Mouse (Mus musculus) midbrain, embryonic 16.5 days (tissue): ENCODE data around the gene Syt8. TPM values are rescaled to one million over a fixed set of nuclear protein-coding genes. Genes with fewer than 3 reads are reported as not detected.

ENCODE experiments used
- ATAC-seq: fragments of 200-750 bp; cut with Nextera tagmentation; 2 replicates; pipeline ENCODE4 v1.8.0; 2017; ENCODE audit warnings: moderate TSS enrichment
- H3K27ac ChIP-seq: fragments of 300-500 bp; sonication (generic); 2 replicates; pipeline ENCODE4 v1.5.1; 2014; ENCODE audit warnings: mild to moderate bottlenecking, low read length, mixed read lengths
- H3K27me3 ChIP-seq: fragments of 300-500 bp; sonication (generic); 2 replicates; pipeline ENCODE4 v1.6.1; 2014; ENCODE audit warnings: low read depth, low read length, mixed read lengths; ENCODE audit not compliant: control insufficient read depth, insufficient read depth
- H3K36me3 ChIP-seq: fragments of 300-500 bp; sonication (generic); 2 replicates; pipeline ENCODE4 v1.6.1; 2014; ENCODE audit warnings: mild to moderate bottlenecking, low read length, moderate library complexity, mixed read lengths; ENCODE audit not compliant: control insufficient read depth, insufficient read depth
- H3K4me1 ChIP-seq: fragments of 300-500 bp; sonication (generic); 2 replicates; pipeline ENCODE4 v1.6.1; 2014; ENCODE audit warnings: mild to moderate bottlenecking, low read length, mixed read lengths; ENCODE audit not compliant: control insufficient read depth, insufficient read depth
- H3K4me2 ChIP-seq: fragments of 300-500 bp; sonication (generic); 2 replicates; pipeline ENCODE4 v1.6.1; 2014; ENCODE audit warnings: mild to moderate bottlenecking, low read length, mixed read lengths
- H3K4me3 ChIP-seq: fragments of 300-500 bp; sonication (generic); 2 replicates; pipeline ENCODE4 v1.5.1; 2014; ENCODE audit warnings: low read depth, mild to moderate bottlenecking, low read length, moderate library complexity, mixed read lengths
- H3K9ac ChIP-seq: fragments of 300-500 bp; sonication (generic); 2 replicates; pipeline ENCODE4 v1.6.1; 2014; ENCODE audit warnings: low read depth, low read length, mixed read lengths
- H3K9me3 ChIP-seq: fragments of 300-500 bp; sonication (generic); replicated peaks from 2 replicates; pipeline ENCODE4 v1.6.1; 2014; ENCODE audit warnings: mild to moderate bottlenecking, low read length, mixed read lengths; ENCODE audit not compliant: control insufficient read depth, poor library complexity, severe bottlenecking
- WGBS: fragments of 180-500 bp; shearing (Covaris S2); extraction: QIAGEN DNeasy Blood & Tissue Kit; methylation state at CpG from one replicate; pipeline ENCODE4 v1.1.7; 2014; 5-methylcytosine and 5-hydroxymethylcytosine counted together
- polyA plus RNA-seq: library from polyadenylated mRNA; unstranded; fragments of >200 nt; fragmentation: Nextera tagmentation; extraction: Ambion mirVana; gene quantifications from 2 replicates; pipeline ENCODE4 v1.2.1, GENCODE M21; 2015

Syt8 gene
- polyA plus RNA-seq, 1 experiment from 2014 or later, result not detected

GRCm38 (mm10) chr7:142481186-142481567 lies 46.5 kb downstream of the Syt8 start:
- Histone ChIP-seq H3K27me3 (no peaks in the 10 kb centered on the region), H3K4me2 (peak overlapping the region; percentile 67), H3K36me3 (no peaks in the 10 kb centered on the region), H3K9me3 (no peaks in the 10 kb centered on the region), H3K4me1 (peaks cover 14% of the 10 kb centered on the region), H3K9ac (peak overlapping the region; percentile 73; the same call in 1 of the 2 replicates), H3K27ac (no peak overlapping the region), H3K4me3 (no peak overlapping the region)
- 10% methylated on average over 5 of the region's 5 CpGs for WGBS
- no peak for ATAC-seq

- Histone ChIP-seq H3K27me3 (no peaks in the 10 kb centered on the region), H3K4me1 (peaks cover 14% of the 10 kb centered on the region), H3K36me3 (no peaks in the 10 kb centered on the region), H3K9ac (peak overlapping the region; percentile 73), H3K4me3 (peak overlapping the region; percentile 30), H3K4me2 (peak overlapping the region; percentile 67), H3K9me3 (no peaks in the 10 kb centered on the region), H3K27ac (peak overlapping the region; percentile 58)
- under 1% methylated on average over 22 of the region's 22 CpGs for WGBS
- ATAC-seq, result peak; percentile 61; the same call in 1 of the 2 replicates
These were observed 47.1 kb downstream of the Syt8 start for GRCm38 (mm10) chr7:142481568-142482255.

- peak; percentile 61 for ATAC-seq
- no peaks in the 10 kb centered on the region for H3K9me3 ChIP-seq
- peak overlapping the region; percentile 15 for H3K27ac ChIP-seq
- no peaks in the 10 kb centered on the region for H3K27me3 ChIP-seq
- no peak overlapping the region for H3K4me3 ChIP-seq
- H3K9ac ChIP-seq, result 0 out of 2 replicates have a peak overlapping the region, but pooled peaks have one; percentile 73
- H3K36me3 ChIP-seq, result no peaks in the 10 kb centered on the region
- H3K4me1 ChIP-seq, result peaks cover 14% of the 10 kb centered on the region
- WGBS, result 22% methylated on average over 6 of the region's 6 CpGs
- peak overlapping the region; percentile 67; the same call in 1 of the 2 replicates for H3K4me2 ChIP-seq
These were observed 47.6 kb downstream of the Syt8 start for GRCm38 (mm10) chr7:142482256-142482609.

- H3K4me1 ChIP-seq, result peaks cover 17% of the 10 kb centered on the region
- no peak for ATAC-seq
- H3K9ac ChIP-seq, result no peak overlapping the region
- peak overlapping the region; percentile 19; the same call in 1 of the 2 replicates for H3K27ac ChIP-seq
- H3K36me3 ChIP-seq, result no peaks in the 10 kb centered on the region
- H3K4me3 ChIP-seq, result no peak overlapping the region
- H3K9me3 ChIP-seq, result no peaks in the 10 kb centered on the region
- H3K4me2 ChIP-seq, result no peak overlapping the region
- H3K27me3 ChIP-seq, result no peaks in the 10 kb centered on the region
- WGBS, result 51% methylated on average over 11 of the region's 11 CpGs
These were observed 48.5 kb downstream of the Syt8 start for GRCm38 (mm10) chr7:142483136-142483535.

GRCm38 (mm10) chr7:142484780-142485179 lies 50.1 kb downstream of the Syt8 start:
- H3K4me1 ChIP-seq, result peaks cover 17% of the 10 kb centered on the region
- no peak overlapping the region for H3K4me3 ChIP-seq
- no peak for ATAC-seq
- H3K27ac ChIP-seq, result no peak overlapping the region
- WGBS, result 78% methylated on average over 12 of the region's 12 CpGs
- H3K36me3 ChIP-seq, result no peaks in the 10 kb centered on the region
- no peaks in the 10 kb centered on the region for H3K27me3 ChIP-seq
- H3K9me3 ChIP-seq, result no peaks in the 10 kb centered on the region
- H3K9ac ChIP-seq, result no peak overlapping the region
- no peak overlapping the region for H3K4me2 ChIP-seq

GRCm38 (mm10) chr7:142486751-142487162 lies 52.1 kb downstream of the Syt8 start:
- Histone ChIP-seq H3K9ac (no peak overlapping the region), H3K9me3 (no peaks in the 10 kb centered on the region), H3K4me2 (no peak overlapping the region), H3K4me1 (peaks cover 10% of the 10 kb centered on the region), H3K4me3 (no peak overlapping the region), H3K36me3 (no peaks in the 10 kb centered on the region), H3K27ac (no peak overlapping the region), H3K27me3 (no peaks in the 10 kb centered on the region)
- WGBS, result 78% methylated on average over 8 of the region's 8 CpGs
- ATAC-seq, result no peak

- no peaks in the 10 kb centered on the region for H3K9me3 ChIP-seq
- peak; percentile 85 for ATAC-seq
- 13% methylated on average over 9 of the region's 9 CpGs for WGBS
- H3K4me1 ChIP-seq, result peaks cover 3% of the 10 kb centered on the region; the same call in 1 of the 2 replicates
- no peak overlapping the region for H3K4me2 ChIP-seq
- H3K27me3 ChIP-seq, result no peaks in the 10 kb centered on the region
- H3K9ac ChIP-seq, result peak overlapping the region; percentile 28; the same call in 1 of the 2 replicates
- no peak overlapping the region for H3K4me3 ChIP-seq
- H3K36me3 ChIP-seq, result no peaks in the 10 kb centered on the region
- H3K27ac ChIP-seq, result no peak overlapping the region
These were observed 52.8 kb downstream of the Syt8 start for GRCm38 (mm10) chr7:142487341-142487859.

GRCm38 (mm10) chr7:142488053-142488452 lies 53.4 kb downstream of the Syt8 start:
- no peaks in the 10 kb centered on the region for H3K36me3 ChIP-seq
- ATAC-seq, result no peak

More at GRCm38 (mm10) chr7:142488053-142488452, 53.4 kb downstream of the Syt8 start:
- no peak overlapping the region for H3K4me2 ChIP-seq
- peaks cover 3% of the 10 kb centered on the region; the same call in 1 of the 2 replicates for H3K4me1 ChIP-seq
- H3K9me3 ChIP-seq, result no peaks in the 10 kb centered on the region
- 88% methylated on average over 3 of the region's 3 CpGs for WGBS
- H3K9ac ChIP-seq, result no peak overlapping the region
- no peak overlapping the region for H3K4me3 ChIP-seq
- no peak overlapping the region for H3K27ac ChIP-seq
- H3K27me3 ChIP-seq, result no peaks in the 10 kb centered on the region
